In the genomic region with DNA sequence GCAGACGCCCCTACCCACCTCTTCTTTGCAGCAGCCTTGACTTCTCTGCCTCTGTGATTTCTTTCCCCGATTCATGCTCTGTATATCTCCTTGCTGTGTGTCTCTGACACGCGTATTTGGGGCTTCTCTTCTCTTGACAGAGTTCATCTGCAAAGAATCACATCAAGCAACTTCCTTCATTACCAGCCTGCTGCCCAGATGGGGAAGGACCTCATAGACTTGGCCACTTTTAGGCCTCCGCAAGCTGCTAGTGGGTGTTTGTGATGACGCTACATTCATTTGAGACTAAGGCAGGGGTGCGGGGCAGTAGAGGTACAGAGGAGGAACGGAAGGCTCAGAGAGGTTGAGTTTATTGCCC, we compare ENCODE assay signal across 8 mouse cellular contexts. TPM values are rescaled to one million over a fixed set of nuclear protein-coding genes. Genes with fewer than 3 reads are reported as not detected.
A peak's percentile ranks its signal among the peaks of the same experiment; 100 is the strongest.
DNase-seq lines count a peak whose midpoint lies in the region; ATAC-seq and TF ChIP-seq lines count a peak whose summit lies in the region.

No protein-coding gene starts in this region.

- peak overlapping the region; percentile 66 for H3K9ac ChIP-seq in kidney, postnatal 0 days (ENCODE audit: low read depth, low read length)
- peak overlapping the region; percentile 69 for H3K9ac ChIP-seq in MEL (ENCODE audit: control insufficient read depth, low read depth, low read length, poor library complexity, severe bottlenecking)
- H3K9ac ChIP-seq in intestine, postnatal 0 days (ENCODE audit: low read depth, low read length): peak overlapping the region; percentile 53; the same call in 1 of the 2 replicates
- peak overlapping the region; percentile 30 for H3K9ac ChIP-seq in lung, postnatal 0 days (replicated peaks; ENCODE audit: low read depth)
- H3K9ac ChIP-seq in stomach, postnatal 0 days (ENCODE audit: low read length): peak overlapping the region; percentile 69

- no peaks in the 10 kb centered on the region for H3K9me3 ChIP-seq in kidney, postnatal 0 days (replicated peaks; ENCODE audit: low read length)
- H3K9me3 ChIP-seq in MEL (replicated peaks; ENCODE audit: insufficient read depth, low read length): no peaks in the 10 kb centered on the region
- H3K9me3 ChIP-seq in forebrain, embryonic 10.5 days: no peaks in the 10 kb centered on the region
- no peaks in the 10 kb centered on the region for H3K9me3 ChIP-seq in intestine, postnatal 0 days (ENCODE audit: control insufficient read depth)
- H3K9me3 ChIP-seq in lung, postnatal 0 days (ENCODE audit: low read length): no peaks in the 10 kb centered on the region
- H3K9me3 ChIP-seq in stomach, postnatal 0 days (ENCODE audit: control insufficient read depth, low read length): no peaks in the 10 kb centered on the region

- ATAC-seq in kidney, postnatal 0 days (replicated peaks; ENCODE audit: low FRiP score, low read depth): no peak
- peak; percentile 18; the same call in 1 of the 2 replicates for ATAC-seq in intestine, postnatal 0 days
- peak; percentile 13 for ATAC-seq in lung, postnatal 0 days
- ATAC-seq in stomach, postnatal 0 days (ENCODE audit: low FRiP score, low TSS enrichment): no peak

- DNase-seq in kidney, postnatal 0 days (ENCODE audit: low spot score): peak; percentile 15
- no peak for DNase-seq in kidney, adult 9 months
- DNase-seq in MEL (ENCODE audit: low read depth, low spot score): no peak
- DNase-seq in forebrain, embryonic 10.5 days (ENCODE audit: extremely low spot score, low spot score): no peak
- peak; percentile 10 for DNase-seq in lung, postnatal 0 days (ENCODE audit: low spot score)
- no peak for DNase-seq in stomach, postnatal 0 days (ENCODE audit: low spot score)
- DNase-seq in thymus, postnatal 10 days (ENCODE audit: low spot score in 2 of 2): no peak

- peak overlapping the region; percentile 68 for H3K4me3 ChIP-seq in kidney, postnatal 0 days (replicated peaks; ENCODE audit: low read depth, low read length)
- peak overlapping the region; percentile 59 to 67 for H3K4me3 ChIP-seq in MEL (ENCODE audit: control insufficient read depth in 1 of 2, insufficient read depth in 1 of 2, low read depth in 2 of 2, low read length in 2 of 2)
- H3K4me3 ChIP-seq in forebrain, embryonic 10.5 days: peak overlapping the region; percentile 61
- H3K4me3 ChIP-seq in intestine, postnatal 0 days (ENCODE audit: low read depth, low read length): peak overlapping the region; percentile 70
- peak overlapping the region; percentile 59 for H3K4me3 ChIP-seq in lung, postnatal 0 days (ENCODE audit: low read depth, low read length)
- peak overlapping the region; percentile 65 for H3K4me3 ChIP-seq in stomach, postnatal 0 days (ENCODE audit: low read depth, low read length)

- H3K27ac ChIP-seq in kidney, postnatal 0 days: peak overlapping the region; percentile 47; the same call in 1 of the 2 replicates
- no peak overlapping the region for H3K27ac ChIP-seq in MEL (ENCODE audit: control insufficient read depth, low read depth, low read length)
- H3K27ac ChIP-seq in forebrain, embryonic 10.5 days: peak overlapping the region; percentile 86
- peak overlapping the region; percentile 28; the same call in 1 of the 2 replicates for H3K27ac ChIP-seq in intestine, postnatal 0 days (ENCODE audit: low read depth, low read length)
- no peak overlapping the region for H3K27ac ChIP-seq in lung, postnatal 0 days (ENCODE audit: low read length)
- peak overlapping the region; percentile 67 for H3K27ac ChIP-seq in stomach, postnatal 0 days (replicated peaks)

- no peaks in the 10 kb centered on the region for H3K27me3 ChIP-seq in kidney, postnatal 0 days (ENCODE audit: insufficient read depth, low read length)
- H3K27me3 ChIP-seq in MEL (ENCODE audit: control insufficient read depth in 1 of 2, insufficient read depth in 2 of 2, low read length in 2 of 2): no peaks in the 10 kb centered on the region
- no peaks in the 10 kb centered on the region for H3K27me3 ChIP-seq in forebrain, embryonic 10.5 days (ENCODE audit: poor library complexity, severe bottlenecking)
- no peaks in the 10 kb centered on the region for H3K27me3 ChIP-seq in intestine, postnatal 0 days (replicated peaks; ENCODE audit: control insufficient read depth, insufficient read depth, low read length)
- no peaks in the 10 kb centered on the region for H3K27me3 ChIP-seq in lung, postnatal 0 days (replicated peaks; ENCODE audit: insufficient read depth, low read length)
- no peaks in the 10 kb centered on the region for H3K27me3 ChIP-seq in stomach, postnatal 0 days (ENCODE audit: control insufficient read depth, insufficient read depth, low read length)

- no peak for TF ChIP-seq POLR2A in MEL (IDR thresholded peaks at IDR 0.05; ENCODE audit: control insufficient read depth in 1 of 2, insufficient read depth in 1 of 2, low read depth in 1 of 2, low read length in 2 of 2, poor library complexity in 1 of 2)

- no peaks in the 10 kb centered on the region; the same call in 1 of the 2 replicates for H3K79me2 ChIP-seq in MEL (ENCODE audit: control insufficient read depth, insufficient read depth, low read length, poor library complexity)

- 0 out of 2 replicates have a peak, but pooled peaks cover 4% of the 10 kb centered on the region for H3K4me1 ChIP-seq in kidney, postnatal 0 days (replicated peaks; ENCODE audit: insufficient read depth, low read length)
- peaks cover 0 to 7% of the 10 kb centered on the region in 2 experiments; a peak in 1 of 4 replicates for H3K4me1 ChIP-seq in MEL (ENCODE audit: control insufficient read depth in 1 of 2, insufficient read depth in 2 of 2, low read length in 2 of 2)
- H3K4me1 ChIP-seq in forebrain, embryonic 10.5 days: peaks cover 14% of the 10 kb centered on the region
- H3K4me1 ChIP-seq in intestine, postnatal 0 days (replicated peaks; ENCODE audit: control insufficient read depth, insufficient read depth, low read length): 0 out of 2 replicates have a peak, but pooled peaks cover 3% of the 10 kb centered on the region
- 0 out of 2 replicates have a peak, but pooled peaks cover 4% of the 10 kb centered on the region for H3K4me1 ChIP-seq in lung, postnatal 0 days (ENCODE audit: insufficient read depth, low read depth, low read length)
- H3K4me1 ChIP-seq in stomach, postnatal 0 days (replicated peaks; ENCODE audit: control insufficient read depth, insufficient read depth): 0 out of 2 replicates have a peak, but pooled peaks cover 3% of the 10 kb centered on the region

- no peak for TF ChIP-seq RAD21 in MEL (IDR thresholded peaks at IDR 0.05; ENCODE audit: low read depth, low read length)

- TF ChIP-seq CTCF in kidney, postnatal 0 days (IDR thresholded peaks at IDR 0.05; ENCODE audit: low read depth): no peak
- TF ChIP-seq CTCF in MEL (IDR thresholded peaks at IDR 0.05 in 2 of 3, conservative IDR thresholded peaks at IDR 0.05 in 1 of 3; ENCODE audit: control insufficient read depth in 1 of 3, insufficient read depth in 1 of 3, low read depth in 2 of 3, low read length in 3 of 3, poor library complexity in 1 of 3, severe bottlenecking in 1 of 3): no peak
- TF ChIP-seq CTCF in intestine, postnatal 0 days (IDR thresholded peaks at IDR 0.05; ENCODE audit: low read depth): no peak
- TF ChIP-seq CTCF in lung, postnatal 0 days (IDR thresholded peaks at IDR 0.05): no peak
- no peak for TF ChIP-seq CTCF in stomach, postnatal 0 days (IDR thresholded peaks at IDR 0.05; ENCODE audit: low read depth)

- 32% methylated on average over 8 of the region's 8 CpGs for WGBS in kidney, postnatal 0 days
- WGBS in forebrain, embryonic 10.5 days: 40% methylated on average over 8 of the region's 8 CpGs
- 29% methylated on average over 8 of the region's 8 CpGs for WGBS in intestine, postnatal 0 days
- 32% methylated on average over 8 of the region's 8 CpGs for WGBS in lung, postnatal 0 days
- 39% methylated on average over 8 of the region's 8 CpGs for WGBS in stomach, postnatal 0 days

- peaks cover 24% of the 10 kb centered on the region for H3K36me3 ChIP-seq in kidney, postnatal 0 days (ENCODE audit: insufficient read depth, low read length)
- H3K36me3 ChIP-seq in MEL (ENCODE audit: control insufficient read depth in 1 of 2, insufficient read depth in 2 of 2, low read length in 2 of 2): peaks cover 0 to 6% of the 10 kb centered on the region in 2 experiments; a peak in 1 of 4 replicates
- peaks cover 33% of the 10 kb centered on the region for H3K36me3 ChIP-seq in forebrain, embryonic 10.5 days (replicated peaks)
- peaks cover 19% of the 10 kb centered on the region for H3K36me3 ChIP-seq in intestine, postnatal 0 days (ENCODE audit: control insufficient read depth, insufficient read depth)
- peaks cover 9% of the 10 kb centered on the region; the same call in 1 of the 2 replicates for H3K36me3 ChIP-seq in lung, postnatal 0 days (ENCODE audit: insufficient read depth, low read length)
- peaks cover 2% of the 10 kb centered on the region; the same call in 1 of the 2 replicates for H3K36me3 ChIP-seq in stomach, postnatal 0 days (ENCODE audit: control insufficient read depth, insufficient read depth, low read length)

- no peak for TF ChIP-seq EP300 in MEL (IDR thresholded peaks at IDR 0.05; ENCODE audit: low read depth in 1 of 2, low read length in 2 of 2)
- no peak for TF ChIP-seq EP300 in lung, postnatal 0 days (IDR thresholded peaks at IDR 0.05)
- TF ChIP-seq EP300 in stomach, postnatal 0 days (optimal IDR thresholded peaks at IDR 0.05): no peak

- H3K4me2 ChIP-seq in kidney, postnatal 0 days (ENCODE audit: low read length): peak overlapping the region; percentile 83
- H3K4me2 ChIP-seq in intestine, postnatal 0 days (replicated peaks; ENCODE audit: low read depth): peak overlapping the region; percentile 90
- H3K4me2 ChIP-seq in lung, postnatal 0 days (replicated peaks; ENCODE audit: low read depth, low read length): peak overlapping the region; percentile 70
- peak overlapping the region; percentile 80 for H3K4me2 ChIP-seq in stomach, postnatal 0 days (replicated peaks; ENCODE audit: low read depth)

RNA-seq across cellular contexts. Expression of gene Mks1, which starts 0.6 kb away (rescaled TPM):
- 10.1 and 12.2 TPM in 2 replicates for polyA plus RNA-seq in kidney, postnatal 0 days (2015; fragmentation: Nextera tagmentation; extraction: Ambion mirVana)
- 3.3 and 3.7 TPM in 2 replicates for total RNA-seq in MEL (2012; rRNA removed)
- 1 to 10 TPM in 1 of 2 experiments, not detected in 1; 6.1 TPM for polyA plus RNA-seq in MEL (2012; ENCODE audit: insufficient read depth in 1 of 2, insufficient read length in 2 of 2, low read depth in 1 of 2, low replicate concordance in 2 of 2, missing spikeins in 1 of 2)
- 17.6 and 18.5 TPM in 2 replicates for polyA plus RNA-seq in forebrain, embryonic 10.5 days (2016; fragmentation: Nextera tagmentation; extraction: Ambion mirVana)
- polyA plus RNA-seq in intestine, postnatal 0 days (2015; fragmentation: Nextera tagmentation; extraction: Ambion mirVana): 2.4 and 2.6 TPM in 2 replicates
- 5.6 and 7.5 TPM in 2 replicates for polyA plus RNA-seq in lung, postnatal 0 days (2015; fragmentation: Nextera tagmentation; extraction: Ambion mirVana)
- polyA plus RNA-seq in stomach, postnatal 0 days (2015; fragmentation: Nextera tagmentation; extraction: Ambion mirVana): 4.3 and 4.5 TPM in 2 replicates

RNA-seq across cellular contexts. Expression of gene Epx, which starts 21.8 kb away (rescaled TPM):
- polyA plus RNA-seq in kidney, postnatal 0 days (2015; fragmentation: Nextera tagmentation; extraction: Ambion mirVana): 1.2 and 1.8 TPM in 2 replicates
- not detected in 2 replicates for total RNA-seq in MEL (2012; rRNA removed)
- under 1 TPM in 1 of 2 experiments, not detected in 1; 0.03 TPM for polyA plus RNA-seq in MEL (2012; ENCODE audit: insufficient read depth in 1 of 2, insufficient read length in 2 of 2, low read depth in 1 of 2, low replicate concordance in 2 of 2, missing spikeins in 1 of 2)
- polyA plus RNA-seq in forebrain, embryonic 10.5 days (2016; fragmentation: Nextera tagmentation; extraction: Ambion mirVana): not detected in 2 replicates
- polyA plus RNA-seq in intestine, postnatal 0 days (2015; fragmentation: Nextera tagmentation; extraction: Ambion mirVana): 0.16 TPM in 1 of 2 replicates, not detected in the other
- polyA plus RNA-seq in lung, postnatal 0 days (2015; fragmentation: Nextera tagmentation; extraction: Ambion mirVana): not detected in 2 replicates
- polyA plus RNA-seq in stomach, postnatal 0 days (2015; fragmentation: Nextera tagmentation; extraction: Ambion mirVana): 0.10 and 0.12 TPM in 2 replicates

RNA-seq across cellular contexts. Expression of gene Lpo, which starts 25.5 kb away (rescaled TPM):
- polyA plus RNA-seq in kidney, postnatal 0 days (2015; fragmentation: Nextera tagmentation; extraction: Ambion mirVana): 1.0 and 2.0 TPM in 2 replicates
- not detected in 2 replicates for total RNA-seq in MEL (2012; rRNA removed)
- polyA plus RNA-seq in MEL (2012; ENCODE audit: insufficient read depth in 1 of 2, insufficient read length in 2 of 2, low read depth in 1 of 2, low replicate concordance in 2 of 2, missing spikeins in 1 of 2): not detected
- 0.06 and 0.14 TPM in 2 replicates for polyA plus RNA-seq in forebrain, embryonic 10.5 days (2016; fragmentation: Nextera tagmentation; extraction: Ambion mirVana)
- polyA plus RNA-seq in intestine, postnatal 0 days (2015; fragmentation: Nextera tagmentation; extraction: Ambion mirVana): 0.22 TPM in 1 of 2 replicates, not detected in the other
- not detected in 2 replicates for polyA plus RNA-seq in lung, postnatal 0 days (2015; fragmentation: Nextera tagmentation; extraction: Ambion mirVana)
- polyA plus RNA-seq in stomach, postnatal 0 days (2015; fragmentation: Nextera tagmentation; extraction: Ambion mirVana): 0.41 and 0.69 TPM in 2 replicates

RNA-seq across cellular contexts. Expression of gene Olfr462, which starts 38.5 kb away (rescaled TPM):
- not detected in 2 replicates for polyA plus RNA-seq in kidney, postnatal 0 days (2015; fragmentation: Nextera tagmentation; extraction: Ambion mirVana)
- not detected in 2 replicates for total RNA-seq in MEL (2012; rRNA removed)
- not detected for polyA plus RNA-seq in MEL (2012; ENCODE audit: insufficient read depth in 1 of 2, insufficient read length in 2 of 2, low read depth in 1 of 2, low replicate concordance in 2 of 2, missing spikeins in 1 of 2)
- not detected in 2 replicates for polyA plus RNA-seq in forebrain, embryonic 10.5 days (2016; fragmentation: Nextera tagmentation; extraction: Ambion mirVana)
- polyA plus RNA-seq in intestine, postnatal 0 days (2015; fragmentation: Nextera tagmentation; extraction: Ambion mirVana): not detected in 2 replicates
- not detected in 2 replicates for polyA plus RNA-seq in lung, postnatal 0 days (2015; fragmentation: Nextera tagmentation; extraction: Ambion mirVana)
- polyA plus RNA-seq in stomach, postnatal 0 days (2015; fragmentation: Nextera tagmentation; extraction: Ambion mirVana): 0.06 TPM in 1 of 2 replicates, not detected in the other

RNA-seq across cellular contexts. Expression of gene Olfr463, which starts 43.6 kb away (rescaled TPM):
- not detected in 2 replicates for polyA plus RNA-seq in kidney, postnatal 0 days (2015; fragmentation: Nextera tagmentation; extraction: Ambion mirVana)
- total RNA-seq in MEL (2012; rRNA removed): not detected in 2 replicates
- polyA plus RNA-seq in MEL (2012; ENCODE audit: insufficient read depth in 1 of 2, insufficient read length in 2 of 2, low read depth in 1 of 2, low replicate concordance in 2 of 2, missing spikeins in 1 of 2): not detected
- not detected in 2 replicates for polyA plus RNA-seq in forebrain, embryonic 10.5 days (2016; fragmentation: Nextera tagmentation; extraction: Ambion mirVana)
- not detected in 2 replicates for polyA plus RNA-seq in intestine, postnatal 0 days (2015; fragmentation: Nextera tagmentation; extraction: Ambion mirVana)
- polyA plus RNA-seq in lung, postnatal 0 days (2015; fragmentation: Nextera tagmentation; extraction: Ambion mirVana): not detected in 2 replicates
- polyA plus RNA-seq in stomach, postnatal 0 days (2015; fragmentation: Nextera tagmentation; extraction: Ambion mirVana): not detected in 2 replicates

Comparison
In these comparisons a context has a peak if more than half of its experiments do, and no peak if none do; other contexts are left out.
1. DNase-seq: peak in kidney, postnatal 0 days (single experiment) and lung, postnatal 0 days (single experiment); none in kidney, adult 9 months (single experiment), MEL (single experiment), forebrain, embryonic 10.5 days (single experiment), stomach, postnatal 0 days (single experiment) and thymus, postnatal 10 days (0 of 2).
2. ATAC-seq: peak in intestine, postnatal 0 days (single experiment) and lung, postnatal 0 days (single experiment); none in kidney, postnatal 0 days (single experiment) and stomach, postnatal 0 days (single experiment).
3. H3K27ac ChIP-seq: peak in kidney, postnatal 0 days (single experiment), forebrain, embryonic 10.5 days (single experiment), intestine, postnatal 0 days (single experiment) and stomach, postnatal 0 days (single experiment); none in MEL (single experiment) and lung, postnatal 0 days (single experiment).
4. Peak in every context shown above with its lines, with median percentiles within 50 percentile points of each other: H3K4me2 ChIP-seq, H3K4me3 ChIP-seq and H3K9ac ChIP-seq.